Mouse (Mus musculus) neutrophil, adult 83 days (primary cell): Measurements from ENCODE around the gene Armh1. TPM values are rescaled to one million over a fixed set of nuclear protein-coding genes. Genes with fewer than 3 reads are reported as not detected.

Experiments
- total RNA-seq, 2 experiments: library from RNA; stranded (reverse); gene quantifications; one replicate each; pipeline ENCODE4 v1.2.4; 2023

Armh1 gene
- not detected for total RNA-seq

DNA sequence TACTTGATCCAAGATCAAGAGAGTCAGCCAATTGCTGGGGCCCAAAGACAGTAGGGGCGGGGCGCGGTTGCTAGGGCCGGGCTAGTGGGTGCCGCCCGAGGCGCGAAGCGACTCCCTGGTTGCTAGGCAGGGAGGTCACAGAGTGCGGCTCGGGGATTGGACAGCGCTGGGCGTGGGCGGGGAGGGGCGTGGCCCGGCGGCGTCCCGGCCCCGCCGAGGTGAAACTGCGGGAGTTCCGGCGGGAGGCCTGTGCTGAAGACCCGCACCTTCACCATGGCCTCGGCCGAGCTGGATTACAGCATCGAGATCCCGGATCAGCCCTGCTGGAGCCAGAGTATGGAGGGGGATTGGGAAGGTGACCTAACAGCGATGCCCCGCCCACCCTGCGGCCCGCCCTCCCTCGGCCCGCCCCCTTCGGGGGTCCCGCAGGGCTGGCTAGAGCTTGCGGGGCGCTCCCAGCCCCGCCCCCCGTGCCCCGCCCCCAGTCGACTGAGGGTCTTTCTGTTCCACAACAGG is at the start of gene Armh1, which contains the start of gene Tmem53:
TSS of gene Armh1 (minus strand) at position 325 of the 516 bp plus-strand sequence.
TSS of gene Tmem53 (plus strand) at position 151 of the 516 bp plus-strand sequence.

DNA sequence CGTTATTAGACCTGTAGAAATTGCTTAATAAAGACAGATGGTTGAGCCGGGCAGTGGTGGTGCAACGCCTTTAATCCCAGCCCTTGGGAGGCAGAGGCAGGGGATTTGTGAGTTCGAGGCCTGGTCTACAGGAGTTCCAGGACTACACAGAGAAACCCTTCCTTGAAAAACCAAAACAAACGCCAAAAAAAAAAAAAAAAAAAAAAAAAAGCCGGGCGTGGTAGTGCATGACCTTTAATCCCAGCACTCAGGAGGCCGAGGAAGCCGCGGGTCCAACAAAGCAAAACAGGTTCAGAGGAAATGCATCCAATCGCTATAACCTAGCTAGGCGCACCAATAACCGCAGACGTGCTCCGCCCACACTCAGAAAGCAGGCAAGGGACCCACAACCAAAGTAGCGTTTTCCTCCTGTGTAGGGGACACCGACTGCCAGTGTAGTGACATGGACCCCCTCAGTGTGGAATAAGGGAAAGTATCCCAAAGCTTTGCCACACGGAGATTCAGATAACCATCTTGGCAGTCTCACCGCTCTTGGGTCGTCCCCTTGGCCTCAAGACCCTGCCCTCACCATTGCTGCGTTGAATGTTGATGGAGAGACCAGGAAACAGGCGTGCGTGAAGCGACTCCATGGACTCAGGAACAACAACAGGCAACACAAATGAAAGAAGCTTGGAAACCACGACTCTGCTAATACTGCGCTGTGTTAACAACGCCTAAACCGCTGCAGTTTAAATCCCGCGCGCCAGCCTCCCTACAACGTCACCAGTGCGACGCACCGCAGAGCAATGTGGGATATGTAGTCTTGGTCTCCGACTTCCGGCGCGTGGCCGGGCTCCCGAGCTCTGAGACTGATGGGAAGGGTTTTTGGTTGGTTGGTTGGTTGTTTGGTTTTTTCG is 69.8 kb downstream of the Armh1 start, which contains the start of gene Kif2c:
TSS of gene Kif2c (minus strand) at position 777 of the 896 bp plus-strand sequence.

Other genes with a start within 250 kb of the Armh1 start
- gene Eif2b3, start 232.7 kb downstream of the Armh1 start, total RNA-seq = 1 to 10 TPM; 6.7 to 8.7 TPM
- gene Ptch2, start 156.1 kb downstream of the Armh1 start, total RNA-seq = 1 to 10 TPM; 2.7 to 3.3 TPM
- gene Btbd19, start 126.4 kb downstream of the Armh1 start, total RNA-seq = 10 to 100 TPM; 68.1 to 68.3 TPM
- gene Tctex1d4, start 125.3 kb downstream of the Armh1 start, total RNA-seq = 1 to 10 TPM; 1.4 to 2.8 TPM
- 100 to 1,000 TPM; 150 to 168 TPM for gene Plk3, start 118.2 kb downstream of the Armh1 start, total RNA-seq
- gene Rps8, start 95.9 kb downstream of the Armh1 start, total RNA-seq = 100 to 1,000 TPM; 744 to 862 TPM
- 10 to 100 TPM; 28.2 to 32.3 TPM for gene Kif2c, start 69.5 kb downstream of the Armh1 start, total RNA-seq
- gene Tmem53, start 174 bp downstream of the Armh1 start, total RNA-seq = 1 to 10 TPM; 1.8 to 2.1 TPM
- 10 to 100 TPM; 55.5 to 56.9 TPM for gene Rnf220, start 244.9 kb upstream of the Armh1 start, total RNA-seq